Mouse (Mus musculus): ENCODE measurements around the gene Prkca. TPM values are rescaled to one million over a fixed set of nuclear protein-coding genes. Genes with fewer than 3 reads are reported as not detected.

Gene Prkca
- polyA plus RNA-seq, 2 experiments, result 2.5 to 3.8 TPM

DNA sequence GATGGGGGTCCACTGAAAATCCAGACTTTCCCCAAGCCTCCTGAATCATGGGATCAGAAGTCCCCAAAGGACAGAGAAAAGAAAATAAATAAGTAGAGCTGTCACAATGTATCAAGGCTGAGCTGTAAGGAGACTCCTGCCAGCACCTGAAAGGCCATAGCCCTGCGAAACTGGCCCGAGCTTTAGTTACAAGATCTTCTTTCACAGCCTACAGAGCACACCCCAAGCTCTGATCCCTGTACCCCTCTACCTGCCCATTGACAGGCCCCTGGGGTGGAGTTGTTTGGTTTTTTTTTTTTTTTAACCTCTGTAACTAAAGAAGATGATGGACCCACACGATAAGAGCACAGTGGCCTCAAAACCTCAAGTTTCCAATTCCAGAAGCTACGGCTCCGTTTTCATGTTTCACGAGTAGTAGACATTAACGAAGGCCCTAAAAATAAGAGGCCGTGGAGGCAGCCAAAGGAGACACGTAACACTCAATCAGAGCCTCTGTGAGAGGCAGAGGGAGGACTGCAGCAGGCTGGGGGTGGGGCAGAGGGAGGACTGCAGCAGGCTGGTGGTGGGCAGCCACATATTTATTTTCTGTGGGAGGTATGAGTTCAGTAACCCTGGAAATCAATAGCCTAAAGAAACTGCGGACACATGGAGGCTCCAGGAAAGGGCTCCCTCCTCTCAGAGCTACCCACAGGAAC lies 41.8 kb downstream of the Prkca start:
- WGBS (ENCODE audit: insufficient replicate concordance), result 70% methylated on average over 10 of the region's 10 CpGs
- H3K27me3 ChIP-seq (ENCODE audit: control insufficient read depth, insufficient read depth, low read length), result no peaks in the 10 kb centered on the region
- no peaks in the 10 kb centered on the region; a peak in 2 of 4 replicates for H3K4me1 ChIP-seq (replicated peaks; ENCODE audit: control insufficient read depth in 2 of 2, insufficient read depth in 2 of 2, low read length in 1 of 2)
- no peak for DNase-seq (ENCODE audit: low read depth in 3 of 3, low spot score in 3 of 3)
- no peak overlapping the region for H3K4me3 ChIP-seq (ENCODE audit: insufficient read depth in 1 of 2, low read depth in 2 of 2, low read length in 2 of 2)
- no peak for ATAC-seq (ENCODE audit: insufficient read depth)
- H3K9me3 ChIP-seq (ENCODE audit: control insufficient read depth, low read length), result no peaks in the 10 kb centered on the region
- TF ChIP-seq CTCF (IDR thresholded peaks at IDR 0.05; ENCODE audit: low read depth) (no peak), EP300 (IDR thresholded peaks at IDR 0.05; ENCODE audit: low read depth) (no peak)
- H3K9ac ChIP-seq (replicated peaks), result no peak overlapping the region
- H3K4me2 ChIP-seq (ENCODE audit: low read depth), result no peak overlapping the region
- no peaks in the 10 kb centered on the region for H3K36me3 ChIP-seq (replicated peaks; ENCODE audit: control insufficient read depth, insufficient read depth, low read depth)
- no peak overlapping the region for H3K27ac ChIP-seq

- Histone ChIP-seq H3K27ac (no peak overlapping the region), H3K4me1 (replicated peaks; ENCODE audit: control insufficient read depth in 2 of 2, insufficient read depth in 2 of 2, low read length in 1 of 2) (no peaks in the 10 kb centered on the region; a peak in 2 of 4 replicates), H3K9me3 (ENCODE audit: control insufficient read depth, low read length) (no peaks in the 10 kb centered on the region), H3K9ac (replicated peaks) (no peak overlapping the region), H3K27me3 (ENCODE audit: control insufficient read depth, insufficient read depth, low read length) (no peaks in the 10 kb centered on the region), H3K4me3 (ENCODE audit: insufficient read depth in 1 of 2, low read depth in 2 of 2, low read length in 2 of 2) (no peak overlapping the region), H3K36me3 (replicated peaks; ENCODE audit: control insufficient read depth, insufficient read depth, low read depth) (no peaks in the 10 kb centered on the region), H3K4me2 (ENCODE audit: low read depth) (no peak overlapping the region)
- WGBS (ENCODE audit: insufficient replicate concordance), result 77% methylated on average over 6 of the region's 6 CpGs
- TF ChIP-seq EP300 (IDR thresholded peaks at IDR 0.05; ENCODE audit: low read depth) (no peak), CTCF (IDR thresholded peaks at IDR 0.05; ENCODE audit: low read depth) (no peak)
- no peak for ATAC-seq (ENCODE audit: insufficient read depth)
- no peak for DNase-seq (ENCODE audit: low read depth in 3 of 3, low spot score in 3 of 3)
Observed at GRCm38 (mm10) chr11:108301036-108301435, 42.7 kb downstream of the Prkca start.

DNA sequence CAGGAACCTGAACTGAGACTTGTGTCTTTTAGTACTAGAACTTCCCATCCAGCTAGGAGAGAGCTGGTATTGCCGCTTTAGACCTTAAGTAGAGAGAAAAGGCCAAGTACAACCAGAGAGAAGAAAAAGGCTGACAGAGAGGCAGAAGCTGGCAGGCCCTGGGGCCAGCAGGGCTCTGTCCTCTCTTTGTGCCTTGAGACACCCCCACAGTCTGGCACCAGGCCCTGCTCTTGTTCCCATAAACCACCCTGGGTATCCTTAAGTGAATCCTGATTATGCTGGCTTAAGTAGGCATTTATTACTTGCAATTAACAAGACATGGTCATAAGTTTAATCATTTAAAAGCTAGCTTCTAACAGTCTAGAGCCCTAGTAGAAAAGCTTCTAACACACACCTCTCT lies 43.3 kb downstream of the Prkca start:
- TF ChIP-seq EP300 (IDR thresholded peaks at IDR 0.05; ENCODE audit: low read depth), result no peak
- no peaks in the 10 kb centered on the region for H3K36me3 ChIP-seq (replicated peaks; ENCODE audit: control insufficient read depth, insufficient read depth, low read depth)
- peaks cover under 1% of the 10 kb centered on the region in 2 experiments; a peak in 2 of 4 replicates for H3K4me1 ChIP-seq (replicated peaks; ENCODE audit: control insufficient read depth in 2 of 2, insufficient read depth in 2 of 2, low read length in 1 of 2)
- H3K27ac ChIP-seq, result no peak overlapping the region
- H3K4me3 ChIP-seq (ENCODE audit: insufficient read depth in 1 of 2, low read depth in 2 of 2, low read length in 2 of 2), result no peak overlapping the region
- no peaks in the 10 kb centered on the region for H3K27me3 ChIP-seq (ENCODE audit: control insufficient read depth, insufficient read depth, low read length)
- no peak overlapping the region for H3K9ac ChIP-seq (replicated peaks)
- H3K9me3 ChIP-seq (ENCODE audit: control insufficient read depth, low read length), result no peaks in the 10 kb centered on the region
- no peak overlapping the region for H3K4me2 ChIP-seq (ENCODE audit: low read depth)
- DNase-seq (ENCODE audit: low read depth in 3 of 3, low spot score in 3 of 3), result no peak
- ATAC-seq (ENCODE audit: insufficient read depth), result no peak
- WGBS (ENCODE audit: insufficient replicate concordance), result 56% methylated on average over 1 of the region's 1 CpGs

DNA sequence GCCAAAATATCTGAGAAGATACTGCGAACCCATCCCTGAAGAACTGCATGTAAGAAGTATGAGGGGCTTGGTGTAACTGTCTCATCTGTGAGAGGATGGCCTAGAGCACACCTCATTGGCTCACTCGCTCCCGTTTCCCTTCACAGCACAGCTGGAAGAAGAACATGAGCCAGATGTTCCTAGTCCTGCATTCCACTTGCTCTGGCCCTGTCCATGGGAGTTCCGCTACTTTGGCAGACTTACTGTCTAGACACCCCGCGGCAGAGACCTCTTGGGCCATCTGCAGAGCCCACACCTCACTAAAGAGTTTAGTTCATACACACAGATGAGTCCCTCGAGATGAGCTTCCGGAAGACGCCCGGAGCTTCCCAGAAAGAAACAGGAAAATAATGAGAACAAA lies 43.8 kb downstream of the Prkca start:
- Histone ChIP-seq H3K27me3 (ENCODE audit: control insufficient read depth, insufficient read depth, low read length) (no peaks in the 10 kb centered on the region), H3K36me3 (replicated peaks; ENCODE audit: control insufficient read depth, insufficient read depth, low read depth) (no peaks in the 10 kb centered on the region), H3K4me3 (ENCODE audit: insufficient read depth in 1 of 2, low read depth in 2 of 2, low read length in 2 of 2) (no peak overlapping the region), H3K9ac (replicated peaks) (no peak overlapping the region), H3K27ac (no peak overlapping the region), H3K9me3 (ENCODE audit: control insufficient read depth, low read length) (no peaks in the 10 kb centered on the region), H3K4me2 (ENCODE audit: low read depth) (no peak overlapping the region), H3K4me1 (replicated peaks; ENCODE audit: control insufficient read depth in 2 of 2, insufficient read depth in 2 of 2, low read length in 1 of 2) (peaks cover 5 to 6% of the 10 kb centered on the region in 2 experiments)
- TF ChIP-seq EP300 (IDR thresholded peaks at IDR 0.05; ENCODE audit: low read depth) (no peak), CTCF (IDR thresholded peaks at IDR 0.05; ENCODE audit: low read depth) (no peak)
- WGBS (ENCODE audit: insufficient replicate concordance), result 72% methylated on average over 10 of the region's 10 CpGs
- no peak for DNase-seq (ENCODE audit: low read depth in 3 of 3, low spot score in 3 of 3)
- ATAC-seq (ENCODE audit: insufficient read depth), result no peak

DNA sequence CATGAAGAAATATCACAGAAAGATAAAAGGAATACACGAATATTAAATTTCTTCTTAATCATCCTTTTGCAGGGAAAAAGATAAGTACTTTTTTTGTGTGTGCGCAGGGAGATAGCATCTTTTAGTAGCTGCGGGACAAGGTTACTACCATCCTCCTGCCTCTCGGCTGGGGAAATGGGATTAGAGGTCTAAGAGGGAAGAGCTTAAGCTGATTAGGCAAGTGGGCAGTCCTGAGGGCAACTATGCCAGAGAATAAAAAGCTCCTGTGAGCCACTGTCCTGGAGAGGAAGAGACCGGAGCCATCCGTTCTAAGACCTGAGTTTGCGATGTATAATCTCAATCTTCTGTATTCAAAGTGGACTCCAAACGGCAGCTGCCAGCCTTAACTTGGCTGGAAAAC lies 45.8 kb downstream of the Prkca start:
- no peak for TF ChIP-seq CTCF (IDR thresholded peaks at IDR 0.05; ENCODE audit: low read depth)
- TF ChIP-seq EP300 (IDR thresholded peaks at IDR 0.05; ENCODE audit: low read depth), result no peak
- DNase-seq (ENCODE audit: low read depth in 3 of 3, low spot score in 3 of 3), result no peak
- Histone ChIP-seq H3K9me3 (ENCODE audit: control insufficient read depth, low read length) (no peaks in the 10 kb centered on the region), H3K27me3 (ENCODE audit: control insufficient read depth, insufficient read depth, low read length) (no peaks in the 10 kb centered on the region), H3K36me3 (replicated peaks; ENCODE audit: control insufficient read depth, insufficient read depth, low read depth) (no peaks in the 10 kb centered on the region), H3K27ac (no peak overlapping the region), H3K9ac (replicated peaks) (no peak overlapping the region), H3K4me2 (ENCODE audit: low read depth) (no peak overlapping the region), H3K4me1 (replicated peaks; ENCODE audit: control insufficient read depth in 2 of 2, insufficient read depth in 2 of 2, low read length in 1 of 2) (peaks cover 8 to 15% of the 10 kb centered on the region in 2 experiments), H3K4me3 (ENCODE audit: insufficient read depth in 1 of 2, low read depth in 2 of 2, low read length in 2 of 2) (no peak overlapping the region)
- WGBS (ENCODE audit: insufficient replicate concordance), result 55% methylated on average over 8 of the region's 8 CpGs
- ATAC-seq (ENCODE audit: insufficient read depth), result no peak
